Mouse (Mus musculus): ENCODE measurements around the gene Reck.

DNA sequence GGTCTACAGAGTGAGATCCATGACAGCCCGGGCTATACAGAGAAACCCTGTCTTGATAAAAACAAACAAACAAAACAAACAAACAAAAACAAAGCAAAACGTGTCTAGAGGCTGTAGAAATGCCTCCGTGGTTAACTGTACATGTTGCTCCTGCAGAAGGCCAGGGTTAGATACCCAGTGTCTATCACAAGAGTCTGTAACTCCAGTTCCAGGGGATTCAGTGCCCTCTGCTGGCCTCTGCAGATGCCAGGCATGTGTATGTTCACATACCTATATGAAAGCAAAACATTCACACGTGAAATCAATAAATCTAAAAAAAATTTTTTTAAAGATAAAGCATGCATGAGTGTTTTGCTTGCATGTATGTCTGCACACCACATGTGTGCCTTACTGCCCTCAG, 12.0 kb upstream of the Reck start:
- TF ChIP-seq POLR2A (IDR thresholded peaks at IDR 0.05; ENCODE audit: borderline replicate concordance, extremely low read depth, insufficient read depth, insufficient read length, poor library complexity, severe bottlenecking) = no peak
- TF ChIP-seq CTCF (IDR thresholded peaks at IDR 0.05; ENCODE audit: borderline replicate concordance, extremely low read depth, insufficient read depth, insufficient read length) = peak; percentile 6; the same call in 1 of the 2 replicates
